Mouse (Mus musculus): ENCODE results near the gene Trrap. TPM values are rescaled to one million over a fixed set of nuclear protein-coding genes. Genes with fewer than 3 reads are reported as not detected.
A peak's percentile ranks its signal among the peaks of the same experiment; 100 is the strongest.

The Trrap gene
- total and polyA plus RNA-seq, 3 experiments, result 44.1 to 91.6 (median 45.6) TPM

GRCm38 (mm10) chr5:144885968-144886650 lies 118.6 kb downstream of the Trrap start:
- Histone ChIP-seq H3K27ac (ENCODE audit: control insufficient read depth, low read depth, low read length) (no peak overlapping the region), H3K9ac (ENCODE audit: control insufficient read depth, low read depth, low read length, poor library complexity, severe bottlenecking) (no peak overlapping the region), H3K79me2 (ENCODE audit: control insufficient read depth, insufficient read depth, low read length, poor library complexity) (no peaks in the 10 kb centered on the region), H3K4me3 (ENCODE audit: control insufficient read depth in 1 of 2, insufficient read depth in 1 of 2, low read depth in 2 of 2, low read length in 2 of 2) (no peak overlapping the region), H3K4me1 (ENCODE audit: control insufficient read depth in 1 of 2, insufficient read depth in 2 of 2, low read length in 2 of 2) (no peaks in the 10 kb centered on the region), H3K9me3 (replicated peaks; ENCODE audit: insufficient read depth, low read length) (no peaks in the 10 kb centered on the region), H3K27me3 (ENCODE audit: control insufficient read depth in 1 of 2, insufficient read depth in 2 of 2, low read length in 2 of 2) (no peaks in the 10 kb centered on the region), H3K36me3 (ENCODE audit: control insufficient read depth in 1 of 2, insufficient read depth in 2 of 2, low read length in 2 of 2) (0 out of 4 replicates have a peak, but pooled peaks cover 0 to 1% of the 10 kb centered on the region in 2 experiments)
- DNase-seq (ENCODE audit: low read depth, low spot score), result peak; percentile 9
- no peak for TF ChIP-seq E2F4 (IDR thresholded peaks at IDR 0.05; ENCODE audit: borderline replicate concordance, low read depth, low read length)
- TF ChIP-seq NRF1 (IDR thresholded peaks at IDR 0.05; ENCODE audit: insufficient read depth, low read depth, low read length, poor library complexity, severe bottlenecking), result no peak
- TF ChIP-seq POLR2AphosphoS5 (IDR thresholded peaks at IDR 0.05; ENCODE audit: borderline replicate concordance, low read depth, low read length), result no peak
- no peak for TF ChIP-seq ETS1 (IDR thresholded peaks at IDR 0.05; ENCODE audit: low read depth, low read length)
- no peak for TF ChIP-seq KAT2A (conservative IDR thresholded peaks at IDR 0.05; ENCODE audit: low read depth, low read length)

DNA sequence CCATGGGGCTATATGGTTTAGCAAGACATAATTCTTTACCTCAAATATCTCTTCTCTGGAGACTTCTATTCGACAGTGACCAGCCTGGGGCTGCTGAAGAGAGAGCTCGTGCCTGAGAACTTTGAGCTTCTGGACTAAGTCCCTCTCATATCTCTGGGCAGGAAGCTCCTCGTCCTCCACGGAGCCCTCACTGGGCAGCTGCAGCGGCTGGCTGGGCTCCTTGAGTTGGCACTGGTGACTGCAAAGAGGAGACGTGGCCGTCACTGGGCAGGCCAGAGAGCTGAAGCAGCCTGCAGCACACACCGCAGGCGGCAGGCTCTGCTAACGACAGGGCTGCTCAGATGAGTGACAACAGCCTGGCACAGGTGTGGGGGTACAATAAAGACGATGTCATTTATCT lies 123.7 kb downstream of the Trrap start:
- H3K36me3 ChIP-seq (ENCODE audit: control insufficient read depth in 1 of 2, insufficient read depth in 2 of 2, low read length in 2 of 2), result no peaks in the 10 kb centered on the region
- no peak for TF ChIP-seq CHD1 (IDR thresholded peaks at IDR 0.05; ENCODE audit: low read depth, low read length)
- no peak for TF ChIP-seq ETS1 (IDR thresholded peaks at IDR 0.05; ENCODE audit: low read depth, low read length)
- TF ChIP-seq ZKSCAN1 (IDR thresholded peaks at IDR 0.05; ENCODE audit: low read depth, low read length), result no peak
- no peak for TF ChIP-seq KAT2A (conservative IDR thresholded peaks at IDR 0.05; ENCODE audit: low read depth, low read length)
- TF ChIP-seq GATA1 (IDR thresholded peaks at IDR 0.05; ENCODE audit: low read depth, low read length), result no peak
- TF ChIP-seq SIN3A (IDR thresholded peaks at IDR 0.05; ENCODE audit: low read length), result no peak
- TF ChIP-seq NRF1 (IDR thresholded peaks at IDR 0.05; ENCODE audit: insufficient read depth, low read depth, low read length, poor library complexity, severe bottlenecking), result no peak
- no peak for TF ChIP-seq ZMIZ1 (IDR thresholded peaks at IDR 0.05; ENCODE audit: low read depth, low read length)
- TF ChIP-seq ELF1 (IDR thresholded peaks at IDR 0.05; ENCODE audit: low read depth, low read length), result no peak
- TF ChIP-seq RAD21 (IDR thresholded peaks at IDR 0.05; ENCODE audit: low read depth, low read length), result no peak
- no peak for TF ChIP-seq POLR2A (IDR thresholded peaks at IDR 0.05; ENCODE audit: control insufficient read depth in 1 of 2, insufficient read depth in 1 of 2, low read depth in 1 of 2, low read length in 2 of 2, poor library complexity in 1 of 2)
- no peak for TF ChIP-seq ZNF384 (IDR thresholded peaks at IDR 0.05; ENCODE audit: low read depth, low read length)
- no peak for TF ChIP-seq MYB (IDR thresholded peaks at IDR 0.05; ENCODE audit: low read depth, low read length)
- TF ChIP-seq POLR2AphosphoS5 (IDR thresholded peaks at IDR 0.05; ENCODE audit: borderline replicate concordance, low read depth, low read length), result no peak
- TF ChIP-seq USF2 (IDR thresholded peaks at IDR 0.05; ENCODE audit: borderline replicate concordance in 1 of 2, insufficient read depth in 1 of 2, low read depth in 1 of 2, low read length in 2 of 2), result no peak

More for the DNA sequence above, 123.7 kb downstream of the Trrap start:
- Histone ChIP-seq H3K4me1 (ENCODE audit: control insufficient read depth in 1 of 2, insufficient read depth in 2 of 2, low read length in 2 of 2) (no peaks in the 10 kb centered on the region), H3K27me3 (ENCODE audit: control insufficient read depth in 1 of 2, insufficient read depth in 2 of 2, low read length in 2 of 2) (no peaks in the 10 kb centered on the region), H3K9me3 (replicated peaks; ENCODE audit: insufficient read depth, low read length) (no peaks in the 10 kb centered on the region), H3K4me3 (ENCODE audit: control insufficient read depth in 1 of 2, insufficient read depth in 1 of 2, low read depth in 2 of 2, low read length in 2 of 2) (no peak overlapping the region), H3K79me2 (ENCODE audit: control insufficient read depth, insufficient read depth, low read length, poor library complexity) (no peaks in the 10 kb centered on the region), H3K9ac (ENCODE audit: control insufficient read depth, low read depth, low read length, poor library complexity, severe bottlenecking) (no peak overlapping the region), H3K27ac (ENCODE audit: control insufficient read depth, low read depth, low read length) (no peak overlapping the region)
- DNase-seq (ENCODE audit: low read depth, low spot score), result no peak
